Mouse (Mus musculus) embryonic facial prominence, embryonic 14.5 days (tissue): Measurements from ENCODE around the gene Baz2a. TPM values are rescaled to one million over a fixed set of nuclear protein-coding genes. Genes with fewer than 3 reads are reported as not detected.

Experiments used
- ATAC-seq: fragments of 200-750 bp; cut with Nextera tagmentation; 2 replicates; pipeline ENCODE4 v1.8.0; 2017; ENCODE audit warnings: low read depth, moderate number of reproducible peaks, moderate TSS enrichment
- DNase-seq: peaks from one replicate; pipeline ENCODE4 v3.0.0-alpha.2; 2015; ENCODE audit warnings: low spot score
- H3K27ac ChIP-seq: fragments of 300-500 bp; sonication (generic); replicated peaks from 2 replicates; pipeline ENCODE4 v1.5.1; 2014; ENCODE audit warnings: low read depth, mild to moderate bottlenecking, low read length, moderate library complexity
- H3K27me3 ChIP-seq: fragments of 300-500 bp; sonication (generic); replicated peaks from 2 replicates; pipeline ENCODE4 v1.6.1; 2014; ENCODE audit warnings: low read length; ENCODE audit not compliant: control insufficient read depth, insufficient read depth
- H3K36me3 ChIP-seq: fragments of 300-500 bp; sonication (generic); 2 replicates; pipeline ENCODE4 v1.6.1; 2014; ENCODE audit warnings: low read length, mixed read lengths; ENCODE audit not compliant: control insufficient read depth, insufficient read depth
- H3K4me1 ChIP-seq: fragments of 300-500 bp; sonication (generic); 2 replicates; pipeline ENCODE4 v1.6.1; 2014; ENCODE audit warnings: antibody characterized with exemption, low read length; ENCODE audit not compliant: control insufficient read depth, insufficient read depth
- H3K4me2 ChIP-seq: fragments of 300-500 bp; sonication (generic); 2 replicates; pipeline ENCODE4 v1.6.1; 2014; ENCODE audit warnings: low read depth, mild to moderate bottlenecking, low read length, moderate library complexity, mixed read lengths
- H3K4me3 ChIP-seq: fragments of 300-500 bp; sonication (generic); 2 replicates; pipeline ENCODE4 v1.5.1; 2014; ENCODE audit warnings: low read depth, mild to moderate bottlenecking, low read length
- H3K9ac ChIP-seq: fragments of 300-500 bp; sonication (generic); 2 replicates; pipeline ENCODE4 v1.6.1; 2014; ENCODE audit warnings: low read depth, mild to moderate bottlenecking, low read length, moderate library complexity, mixed read lengths
- H3K9me3 ChIP-seq: fragments of 300-500 bp; sonication (generic); 2 replicates; pipeline ENCODE4 v1.6.1; 2016; ENCODE audit warnings: low read length; ENCODE audit not compliant: control insufficient read depth
- WGBS: fragments of 180-500 bp; shearing (Covaris S2); extraction: QIAGEN DNeasy Blood & Tissue Kit; methylation state at CpG from one replicate; pipeline ENCODE4 v1.1.7; 2014; 5-methylcytosine and 5-hydroxymethylcytosine counted together
- polyA plus RNA-seq: library from polyadenylated mRNA; unstranded; fragments of >200 nt; fragmentation: Nextera tagmentation; extraction: Ambion mirVana; gene quantifications from 2 replicates; pipeline ENCODE4 v1.2.1, GENCODE M21; 2014

Gene Baz2a
- polyA plus RNA-seq, 1 experiment from 2014 or later, result 18.8 TPM

DNA sequence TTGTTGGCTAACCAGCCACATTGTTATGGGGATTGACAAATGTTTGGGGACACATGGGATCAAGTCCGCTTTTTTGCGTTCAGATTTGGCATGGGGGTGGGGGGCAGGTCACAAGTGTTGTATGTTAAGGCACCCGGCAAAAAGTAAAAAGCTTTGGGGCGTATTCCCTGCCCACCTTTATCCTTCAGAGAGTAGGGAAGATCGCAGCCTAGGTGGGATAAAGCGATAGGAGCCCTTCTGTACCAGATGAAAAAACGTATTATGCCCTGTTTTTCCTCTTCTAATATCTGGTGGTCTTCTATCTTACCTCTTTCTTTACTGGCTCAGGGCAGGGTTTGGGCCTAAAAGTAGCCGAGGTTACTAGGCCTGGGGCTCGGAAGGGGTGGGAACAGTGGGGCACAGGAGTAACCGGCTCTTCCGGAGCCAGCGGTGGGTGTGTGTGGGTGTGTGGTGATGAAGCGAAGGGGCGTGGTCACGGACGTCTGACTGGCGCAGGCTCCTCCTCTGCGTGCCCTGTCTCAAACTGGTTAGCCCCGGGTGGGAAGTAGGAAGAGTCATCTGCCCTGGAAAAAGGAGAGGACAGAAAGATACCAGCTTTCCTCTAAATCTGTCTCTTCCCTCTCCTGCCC lies 3.1 kb downstream of the Baz2a start:
- peaks cover 12% of the 10 kb centered on the region for H3K36me3 ChIP-seq
- H3K4me1 ChIP-seq, result peaks cover 37% of the 10 kb centered on the region
- H3K9ac ChIP-seq, result peak overlapping the region; percentile 28; the same call in 1 of the 2 replicates
- no peaks in the 10 kb centered on the region for H3K9me3 ChIP-seq
- peak overlapping the region; percentile 84 for H3K4me3 ChIP-seq
- ATAC-seq (peak; percentile 73), DNase-seq (peak; percentile 93)
- H3K4me2 ChIP-seq, result peak overlapping the region; percentile 95
- H3K27me3 ChIP-seq, result no peaks in the 10 kb centered on the region
- peak overlapping the region; percentile 10; the same call in 1 of the 2 replicates for H3K27ac ChIP-seq
- 10% methylated on average over 19 of the region's 19 CpGs for WGBS

DNA sequence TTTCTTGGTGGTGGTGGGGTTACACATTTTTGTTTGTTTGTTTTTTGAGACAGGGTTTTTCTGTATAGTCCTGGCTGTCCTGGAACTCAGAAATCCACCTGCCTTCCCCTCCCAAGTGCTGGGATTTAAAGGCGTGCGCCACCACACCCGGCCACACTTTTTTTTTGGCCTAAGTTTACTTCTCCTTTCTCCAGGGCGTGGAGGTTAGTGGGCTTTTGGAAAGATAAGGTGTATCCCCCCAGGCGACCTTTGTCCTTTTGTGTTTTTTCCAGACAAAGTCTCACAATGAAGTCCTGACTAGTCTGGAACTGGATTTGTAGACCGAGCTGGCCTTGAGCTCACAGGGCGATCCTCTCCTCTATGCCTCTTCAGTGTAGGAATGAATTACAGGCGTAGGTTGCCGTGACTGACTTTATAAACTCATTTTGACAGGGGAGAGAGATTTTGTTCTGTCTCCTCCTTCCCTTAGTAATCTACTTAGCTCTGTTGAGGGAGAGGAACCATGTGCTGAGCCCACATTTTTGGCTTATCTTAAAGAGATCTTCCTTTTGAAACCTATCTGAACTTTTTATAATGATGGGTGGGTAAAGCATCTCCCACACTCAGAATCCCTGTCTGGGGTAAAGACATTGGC lies 3.7 kb downstream of the Baz2a start:
- ATAC-seq (no peak), DNase-seq (no peak)
- WGBS, result 34% methylated on average over 9 of the region's 9 CpGs
- Histone ChIP-seq H3K9me3 (no peaks in the 10 kb centered on the region), H3K27ac (0 out of 2 replicates have a peak overlapping the region, but pooled peaks have one; percentile 10), H3K4me2 (peak overlapping the region; percentile 95), H3K36me3 (peaks cover 6% of the 10 kb centered on the region), H3K4me1 (peaks cover 37% of the 10 kb centered on the region), H3K4me3 (peak overlapping the region; percentile 84), H3K27me3 (no peaks in the 10 kb centered on the region), H3K9ac (0 out of 2 replicates have a peak overlapping the region, but pooled peaks have one; percentile 19)

DNA sequence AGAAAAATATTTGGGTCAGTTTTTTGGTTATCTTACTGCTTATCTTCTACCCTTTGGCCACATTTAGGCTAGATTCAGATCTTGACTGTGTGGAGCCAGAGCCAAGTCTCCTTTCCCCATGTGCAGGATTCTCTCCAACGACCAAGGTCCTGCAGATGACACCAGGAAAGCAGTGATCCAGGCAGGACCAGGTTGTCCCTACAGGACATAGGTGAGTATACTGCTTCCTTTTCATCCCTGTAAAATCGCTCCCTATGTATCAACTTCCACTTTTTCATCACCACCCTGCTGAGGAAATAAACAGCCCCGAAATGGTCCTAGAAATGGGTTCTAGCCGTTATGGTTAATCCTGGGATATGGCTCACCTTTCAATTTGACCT lies 4.9 kb downstream of the Baz2a start:
- 14% methylated on average over 4 of the region's 4 CpGs for WGBS
- H3K4me2 ChIP-seq, result peak overlapping the region; percentile 88
- ATAC-seq (no peak), DNase-seq (no peak)
- H3K9ac ChIP-seq, result no peak overlapping the region
- H3K9me3 ChIP-seq, result no peaks in the 10 kb centered on the region
- peak overlapping the region; percentile 99 for H3K4me3 ChIP-seq
- no peak overlapping the region for H3K27ac ChIP-seq
- 0 out of 2 replicates have a peak, but pooled peaks cover 8% of the 10 kb centered on the region for H3K36me3 ChIP-seq
- no peaks in the 10 kb centered on the region for H3K27me3 ChIP-seq
- H3K4me1 ChIP-seq, result peaks cover 32% of the 10 kb centered on the region

DNA sequence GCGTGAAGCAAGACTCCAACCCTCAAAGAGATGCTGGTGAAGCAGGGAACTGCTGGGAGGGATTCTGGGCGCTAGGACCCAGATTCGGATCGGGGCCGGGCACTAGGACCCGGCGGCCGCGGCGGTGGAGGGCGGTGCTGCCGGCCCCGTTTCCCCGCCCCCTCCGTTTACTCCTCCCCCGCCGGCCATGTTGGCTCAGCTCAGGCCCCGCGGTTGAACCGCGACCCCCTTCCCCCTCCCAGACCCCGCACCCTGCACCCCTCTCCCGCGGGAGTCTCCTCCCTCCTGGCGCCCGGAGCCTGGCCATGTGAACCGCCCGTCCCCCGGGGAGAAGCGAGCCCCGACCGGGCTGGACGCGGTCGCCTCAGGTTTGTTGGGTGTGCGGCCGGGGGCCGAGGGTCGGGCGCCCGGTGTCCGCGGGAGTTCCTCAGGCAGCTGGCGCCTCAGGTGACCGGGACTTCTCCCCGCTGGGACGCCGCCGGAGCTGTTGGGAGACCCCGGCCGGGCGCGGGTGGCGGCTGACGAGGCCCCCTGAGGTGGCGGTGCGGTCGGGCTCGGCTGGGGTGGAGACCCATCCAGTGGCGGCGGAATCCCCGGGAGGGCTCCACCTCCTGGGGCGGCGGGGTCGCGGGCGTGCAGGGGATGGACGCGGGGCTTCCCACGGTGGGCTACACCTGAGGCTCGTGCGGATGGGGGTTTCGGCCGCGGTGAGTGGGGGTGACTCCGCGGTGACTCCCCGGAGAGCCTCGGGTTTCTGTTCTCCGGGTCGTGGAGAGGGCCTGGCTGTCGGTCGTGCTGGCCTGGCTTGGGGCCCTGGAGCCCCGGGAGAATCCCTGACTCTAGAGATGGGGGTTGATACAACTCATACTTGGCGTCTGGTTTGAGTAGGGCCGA lies 5.6 kb downstream of the Baz2a start:
- Histone ChIP-seq H3K4me1 (peaks cover 26% of the 10 kb centered on the region), H3K4me3 (peak overlapping the region; percentile 99), H3K27me3 (no peaks in the 10 kb centered on the region), H3K4me2 (peak overlapping the region; percentile 88), H3K9me3 (no peaks in the 10 kb centered on the region), H3K9ac (peak overlapping the region; percentile 94), H3K36me3 (0 out of 2 replicates have a peak, but pooled peaks cover 8% of the 10 kb centered on the region), H3K27ac (peak overlapping the region; percentile 81)
- under 1% methylated on average over 49 of the region's 86 CpGs for WGBS
- peak; percentile 93 for DNase-seq
- ATAC-seq, result peak; percentile 85

DNA sequence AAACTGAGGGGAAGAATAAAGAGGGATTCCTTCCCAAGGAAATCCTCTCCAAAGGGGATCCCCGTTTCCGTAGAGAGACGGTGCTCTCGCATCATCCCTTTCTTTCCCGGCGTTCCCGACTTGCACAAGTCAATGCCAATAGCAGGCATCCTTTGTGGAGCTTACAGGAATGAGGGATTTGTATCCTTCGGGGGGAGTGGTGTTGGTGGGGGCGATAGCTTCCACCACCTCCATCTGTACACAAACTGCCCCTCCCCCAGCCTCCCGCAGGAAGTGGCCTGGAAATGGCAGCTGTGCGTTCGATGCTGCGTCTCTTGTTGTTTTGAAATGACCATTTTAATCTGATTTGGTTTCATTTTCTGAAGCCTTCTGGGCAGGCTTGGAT lies 6.2 kb downstream of the Baz2a start:
- peak overlapping the region; percentile 94 for H3K9ac ChIP-seq
- under 1% methylated on average over 13 of the region's 13 CpGs for WGBS

DNA sequence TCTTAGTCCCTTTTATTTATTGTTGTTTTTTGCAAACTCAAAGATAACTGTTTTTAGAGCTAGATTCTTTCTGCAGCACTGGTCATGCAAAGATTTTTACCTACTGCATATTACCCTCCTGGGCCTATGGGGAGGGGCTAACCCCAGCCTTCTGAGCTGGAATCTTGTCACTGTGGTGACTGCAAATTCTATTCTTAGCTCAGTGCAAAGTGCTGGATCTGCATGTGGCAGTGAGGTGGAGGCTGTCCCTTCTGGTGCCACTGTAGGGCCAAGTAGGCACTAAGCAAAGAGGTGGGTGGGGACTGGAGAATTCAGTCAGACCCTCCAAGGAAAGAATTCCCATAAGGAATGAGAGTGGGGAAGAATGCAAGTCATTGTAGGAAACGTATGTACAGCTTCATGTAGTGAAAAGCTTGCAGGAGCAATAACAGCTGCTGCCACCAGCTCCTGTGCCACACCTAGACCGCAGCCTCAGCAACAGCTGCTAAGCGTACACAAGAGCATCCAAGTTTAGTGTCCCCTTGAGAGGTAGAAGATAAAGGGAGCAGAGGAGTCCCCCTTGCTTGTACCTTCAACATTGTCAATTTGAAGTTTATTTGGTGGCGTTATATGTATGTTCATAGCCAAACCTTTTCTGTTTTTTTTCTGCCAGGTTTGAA lies 18.9 kb downstream of the Baz2a start:
- no peak overlapping the region for H3K9ac ChIP-seq
- peaks cover 65% of the 10 kb centered on the region for H3K36me3 ChIP-seq
- ATAC-seq (no peak), DNase-seq (no peak)
- no peaks in the 10 kb centered on the region for H3K9me3 ChIP-seq
- H3K27ac ChIP-seq, result no peak overlapping the region
- WGBS, result 81% methylated on average over 4 of the region's 4 CpGs
- H3K4me3 ChIP-seq, result no peak overlapping the region
- H3K4me2 ChIP-seq, result no peak overlapping the region
- H3K4me1 ChIP-seq, result no peaks in the 10 kb centered on the region
- H3K27me3 ChIP-seq, result no peaks in the 10 kb centered on the region

More for the DNA sequence above, 6.2 kb downstream of the Baz2a start:
- Histone ChIP-seq H3K4me2 (peak overlapping the region; percentile 88), H3K4me1 (peaks cover 25% of the 10 kb centered on the region), H3K36me3 (0 out of 2 replicates have a peak, but pooled peaks cover 10% of the 10 kb centered on the region), H3K9me3 (no peaks in the 10 kb centered on the region), H3K27me3 (no peaks in the 10 kb centered on the region), H3K4me3 (peak overlapping the region; percentile 99), H3K27ac (peak overlapping the region; percentile 81)
- DNase-seq (peak; percentile 60), ATAC-seq (no peak)

DNA sequence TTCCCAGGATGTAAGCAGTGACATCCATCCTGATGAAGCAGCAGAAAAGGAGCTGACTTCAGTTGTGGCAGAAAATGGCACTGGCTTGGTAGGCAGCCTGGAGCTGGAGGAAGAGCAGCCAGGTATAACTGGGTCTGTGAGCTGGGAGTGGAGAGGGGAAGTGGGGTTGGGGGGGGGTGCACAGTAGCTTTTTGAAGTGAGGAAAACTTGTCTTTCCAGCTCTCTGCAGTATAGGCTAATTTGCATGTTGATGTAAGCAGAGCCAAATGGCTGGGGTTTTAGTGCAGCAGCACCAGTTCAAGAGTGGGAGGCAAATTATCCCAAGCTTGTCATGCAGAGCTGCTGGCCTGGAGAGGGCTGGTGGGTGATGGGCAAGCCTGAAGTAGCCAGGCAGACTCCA lies 19.9 kb downstream of the Baz2a start:
- H3K4me3 ChIP-seq, result no peak overlapping the region
- H3K27me3 ChIP-seq, result no peaks in the 10 kb centered on the region
- H3K9ac ChIP-seq, result no peak overlapping the region
- DNase-seq (peak; percentile 44), ATAC-seq (peak; percentile 47; the same call in 1 of the 2 replicates)
- H3K27ac ChIP-seq, result no peak overlapping the region
- no peaks in the 10 kb centered on the region for H3K4me1 ChIP-seq
- H3K36me3 ChIP-seq, result peaks cover 75% of the 10 kb centered on the region
- no peaks in the 10 kb centered on the region for H3K9me3 ChIP-seq
- no peak overlapping the region for H3K4me2 ChIP-seq

DNA sequence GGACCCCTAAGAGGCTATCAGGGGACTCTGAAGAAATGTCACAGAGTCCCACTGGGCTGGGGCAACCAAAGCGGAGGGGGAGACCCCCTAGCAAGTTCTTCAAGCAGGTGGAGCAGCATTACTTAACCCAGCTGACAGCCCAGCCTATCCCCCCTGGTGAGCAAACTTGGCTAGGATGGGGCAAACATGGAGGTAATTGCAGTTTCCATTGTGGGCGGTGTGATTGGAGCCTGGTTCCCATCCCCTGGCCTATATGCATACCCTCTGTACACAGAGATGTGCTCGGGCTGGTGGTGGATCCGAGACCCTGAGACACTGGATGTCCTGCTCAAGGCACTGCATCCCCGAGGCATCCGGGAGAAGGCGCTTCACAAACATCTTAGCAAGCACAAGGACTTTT lies 32.5 kb downstream of the Baz2a start:
- Histone ChIP-seq H3K4me3 (no peak overlapping the region), H3K4me1 (no peaks in the 10 kb centered on the region), H3K9me3 (no peaks in the 10 kb centered on the region), H3K27me3 (no peaks in the 10 kb centered on the region), H3K4me2 (no peak overlapping the region), H3K27ac (no peak overlapping the region), H3K36me3 (peaks cover 95% of the 10 kb centered on the region), H3K9ac (no peak overlapping the region)
- WGBS, result 91% methylated on average over 7 of the region's 7 CpGs
- DNase-seq (no peak), ATAC-seq (no peak)
